Mouse (Mus musculus): ENCODE measurements around the gene Slc1a7. TPM values are rescaled to one million over a fixed set of nuclear protein-coding genes. Genes with fewer than 3 reads are reported as not detected.

Gene Slc1a7
- polyA plus RNA-seq, 1 experiment from 2014 or later: not detected

Other genes starting within 250 kb of the Slc1a7 start
- 70.6 and 71.3 TPM in 2 replicates for gene Lrp8, start 166.1 kb upstream of the Slc1a7 start, polyA plus RNA-seq (2015; fragmentation: Nextera tagmentation; extraction: Ambion mirVana)
- 95.6 and 103 TPM in 2 replicates for gene Magoh, start 88.6 kb upstream of the Slc1a7 start, polyA plus RNA-seq (2015; fragmentation: Nextera tagmentation; extraction: Ambion mirVana)
- 92.4 and 96.4 TPM in 2 replicates for gene 0610037L13Rik, start 78.5 kb upstream of the Slc1a7 start, polyA plus RNA-seq (2015; fragmentation: Nextera tagmentation; extraction: Ambion mirVana)
- 13.9 and 17.0 TPM in 2 replicates for gene Cpt2, start 44.7 kb upstream of the Slc1a7 start, polyA plus RNA-seq (2015; fragmentation: Nextera tagmentation; extraction: Ambion mirVana)
- gene Podn, start 128.1 kb downstream of the Slc1a7 start, polyA plus RNA-seq (2015; fragmentation: Nextera tagmentation; extraction: Ambion mirVana): 0.23 and 0.42 TPM in 2 replicates
- gene Scp2, start 176.7 kb downstream of the Slc1a7 start, polyA plus RNA-seq (2015; fragmentation: Nextera tagmentation; extraction: Ambion mirVana): 189 and 198 TPM in 2 replicates
- 7.2 and 9.6 TPM in 2 replicates for gene Echdc2, start 197.1 kb downstream of the Slc1a7 start, polyA plus RNA-seq (2015; fragmentation: Nextera tagmentation; extraction: Ambion mirVana)
- 0.09 TPM in 1 of 2 replicates, not detected in the other for gene Zyg11a, start 249.7 kb downstream of the Slc1a7 start, polyA plus RNA-seq (2015; fragmentation: Nextera tagmentation; extraction: Ambion mirVana)

All from midbrain, embryonic 15.5 days (tissue).